Mouse (Mus musculus) frontal cortex, postnatal 10 days (tissue): ENCODE data around the gene Atp1a3.
A peak's percentile ranks its signal among the peaks of the same experiment; 100 is the strongest.

Source experiments
- DNase-seq, 2 experiments: peaks; one replicate each; pipeline ENCODE4 v3.0.0; 2022; ENCODE audit warnings: low spot score in 2 of 2, mixed read lengths in 1 of 2

The Atp1a3 gene

GRCm38 (mm10) chr7:24964897-24965535, 40.7 kb downstream of the Atp1a3 start:
- DNase-seq = peak in 1 of 2 experiments; percentile 80

GRCm38 (mm10) chr7:24964288-24964687, 41.5 kb downstream of the Atp1a3 start:
- DNase-seq = no peak

GRCm38 (mm10) chr7:24955226-24955625, 50.5 kb downstream of the Atp1a3 start:
- DNase-seq = no peak

- DNase-seq = no peak
Measured at GRCm38 (mm10) chr7:24954450-24954849, 51.3 kb downstream of the Atp1a3 start.

- no peak for DNase-seq
Measured at GRCm38 (mm10) chr7:24953966-24954365, 51.8 kb downstream of the Atp1a3 start.

- peak in 1 of 2 experiments; percentile 62 for DNase-seq
Measured at GRCm38 (mm10) chr7:24949958-24950623, 55.7 kb downstream of the Atp1a3 start.

GRCm38 (mm10) chr7:24948774-24949173, 57.0 kb downstream of the Atp1a3 start:
- no peak for DNase-seq

GRCm38 (mm10) chr7:24947316-24948048, 58.3 kb downstream of the Atp1a3 start:
- DNase-seq = no peak

GRCm38 (mm10) chr7:24944257-24944950, 61.4 kb downstream of the Atp1a3 start, which contains the start of gene Gm4881:
Gene Gm4881, minus strand, starts transcription at chr7:24944494.
- no peak for DNase-seq

- DNase-seq = no peak
Measured at GRCm38 (mm10) chr7:24943641-24944040, 62.1 kb downstream of the Atp1a3 start.

- no peak for DNase-seq
Measured at GRCm38 (mm10) chr7:24931651-24932050, 74.1 kb downstream of the Atp1a3 start.

GRCm38 (mm10) chr7:24930475-24930874, 75.3 kb downstream of the Atp1a3 start:
- DNase-seq = no peak
